Mouse (Mus musculus) heart, embryonic 14.5 days (tissue): ENCODE results near the gene Bmpr1a. TPM values are rescaled to one million over a fixed set of nuclear protein-coding genes. Genes with fewer than 3 reads are reported as not detected.

Source experiments
- ATAC-seq: fragments of 200-750 bp; cut with Nextera tagmentation; 2 replicates; pipeline ENCODE4 v1.8.0; 2017; ENCODE audit warnings: low read depth, moderate TSS enrichment; ENCODE audit not compliant: insufficient number of reproducible peaks, insufficient read depth, low FRiP score
- H3K27ac ChIP-seq, 2 experiments: fragments of 200-500 bp in 1 of 2; fragments of 300-500 bp in 1 of 2; sonication (generic) in 1 of 2; replicated peaks in 1 of 2; 2 replicates each; pipeline ENCODE4 v1.5.1; 2012 to 2014; ENCODE audit warnings: low read depth in 2 of 2, low read length in 2 of 2, control low read depth in 1 of 2, mild to moderate bottlenecking in 1 of 2, mixed read lengths in 1 of 2; ENCODE audit not compliant: control insufficient read depth in 1 of 2, insufficient read depth in 1 of 2
- H3K27me3 ChIP-seq: fragments of 300-500 bp; sonication (generic); 2 replicates; pipeline ENCODE4 v1.6.1; 2014; ENCODE audit warnings: mild to moderate bottlenecking, low read length, control low read depth; ENCODE audit not compliant: control insufficient read depth, insufficient read depth
- H3K36me3 ChIP-seq: fragments of 300-500 bp; sonication (generic); 2 replicates; pipeline ENCODE4 v1.6.1; 2014; ENCODE audit warnings: mild to moderate bottlenecking, control low read depth, low read length, mixed read lengths; ENCODE audit not compliant: control insufficient read depth, insufficient read depth
- H3K4me1 ChIP-seq, 2 experiments: fragments of 200-500 bp in 1 of 2; fragments of 300-500 bp in 1 of 2; sonication (generic) in 1 of 2; 2 replicates each; pipeline ENCODE4 v1.6.1; 2012 to 2014; ENCODE audit warnings: low read length in 2 of 2, control low read depth in 1 of 2, mixed read lengths in 1 of 2; ENCODE audit not compliant: control insufficient read depth in 2 of 2, insufficient read depth in 2 of 2
- H3K4me2 ChIP-seq: fragments of 300-500 bp; sonication (generic); 2 replicates; pipeline ENCODE4 v1.6.1; 2014; ENCODE audit warnings: mild to moderate bottlenecking, low read length
- H3K4me3 ChIP-seq, 2 experiments: fragments of 200-500 bp in 1 of 2; fragments of 300-500 bp in 1 of 2; sonication (generic) in 1 of 2; 2 replicates each; pipeline ENCODE4 v1.5.1; 2012 to 2014; ENCODE audit warnings: low read length in 2 of 2, mild to moderate bottlenecking in 2 of 2, control low read depth in 1 of 2, low read depth in 1 of 2, moderate library complexity in 1 of 2; ENCODE audit not compliant: control insufficient read depth in 1 of 2, insufficient read depth in 1 of 2
- H3K9ac ChIP-seq: fragments of 300-500 bp; sonication (generic); 2 replicates; pipeline ENCODE4 v1.6.1; 2014; ENCODE audit warnings: mild to moderate bottlenecking, low read length
- H3K9me3 ChIP-seq: fragments of 300-500 bp; sonication (generic); 2 replicates; pipeline ENCODE4 v1.6.1; 2016; ENCODE audit warnings: low read length, control low read depth; ENCODE audit not compliant: control insufficient read depth
- WGBS: fragments of 180-500 bp; shearing (Covaris S2); extraction: QIAGEN DNeasy Blood & Tissue Kit; methylation state at CpG from one replicate; pipeline ENCODE4 v1.1.7; 2014; 5-methylcytosine and 5-hydroxymethylcytosine counted together
- polyA plus RNA-seq: library from polyadenylated mRNA; unstranded; fragments of >200 nt; fragmentation: Nextera tagmentation; extraction: Ambion mirVana; gene quantifications from 2 replicates; pipeline ENCODE4 v1.2.1, GENCODE M21; 2014

The Bmpr1a gene
- polyA plus RNA-seq, 1 experiment from 2014 or later, result 49.0 TPM

DNA sequence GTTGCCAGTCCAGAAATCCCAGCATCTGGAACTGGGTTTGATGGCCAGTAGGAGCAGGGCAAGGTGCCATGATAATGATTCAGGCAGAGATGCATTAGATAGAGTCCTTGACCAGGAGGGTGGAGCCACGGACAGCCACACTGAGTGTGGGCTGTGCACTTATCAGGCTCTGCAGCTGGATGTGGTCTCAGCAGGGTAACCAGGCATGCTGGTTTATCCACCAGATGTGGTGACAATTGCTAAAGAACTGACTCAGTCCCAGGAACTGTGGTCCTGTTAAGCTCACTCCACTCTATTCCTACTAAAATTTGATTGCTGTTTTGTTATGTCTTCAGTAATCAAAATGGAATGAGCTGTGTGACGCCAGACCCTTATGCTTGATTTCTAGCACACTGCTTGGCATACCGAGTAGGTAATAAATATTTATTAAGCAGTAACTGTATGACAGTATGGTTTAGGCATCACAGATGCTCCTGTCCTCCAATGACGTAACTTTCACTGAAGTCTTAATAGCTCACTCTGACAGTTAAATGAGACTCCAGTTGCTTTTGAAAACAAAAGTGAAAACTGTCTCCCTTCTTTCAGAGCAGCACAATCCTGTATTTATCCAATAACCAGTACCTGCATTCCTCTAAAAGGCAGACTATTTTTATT lies 5.2 kb upstream of the Bmpr1a start:
- no peaks in the 10 kb centered on the region for H3K36me3 ChIP-seq
- ATAC-seq, result no peak
- H3K9me3 ChIP-seq, result no peaks in the 10 kb centered on the region
- peak overlapping the region; percentile 21; the same call in 1 of the 2 replicates for H3K4me2 ChIP-seq
- 0 out of 4 replicates have a peak overlapping the region, but pooled peaks of 1 of the 2 experiments have one; percentile 14 for H3K27ac ChIP-seq
- WGBS, result 58% methylated on average over 4 of the region's 4 CpGs
- H3K4me1 ChIP-seq, result peaks cover 18 to 44% of the 10 kb centered on the region in 2 experiments
- H3K27me3 ChIP-seq, result peaks cover 8% of the 10 kb centered on the region; the same call in 1 of the 2 replicates
- H3K9ac ChIP-seq, result 0 out of 2 replicates have a peak overlapping the region, but pooled peaks have one; percentile 8
- no peak overlapping the region for H3K4me3 ChIP-seq

DNA sequence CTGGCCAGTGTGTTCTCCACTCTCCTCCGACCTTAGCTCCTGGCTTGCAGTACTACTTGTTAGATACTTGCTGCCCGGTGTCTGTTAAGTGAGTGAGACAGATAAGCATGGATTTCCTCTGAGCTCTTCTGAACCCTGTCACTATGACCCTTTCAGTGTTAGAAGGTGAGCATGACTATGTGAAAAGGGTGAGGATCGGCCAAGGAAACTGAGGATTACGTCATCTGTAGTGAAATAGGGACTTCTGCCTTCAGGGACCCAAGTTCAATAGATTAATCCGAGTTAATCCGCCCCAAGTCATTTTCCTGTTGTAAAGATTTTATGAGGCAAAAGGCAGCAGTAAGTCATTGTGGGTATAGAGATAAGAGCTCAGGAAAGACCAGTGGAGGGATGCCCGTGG lies 2.2 kb upstream of the Bmpr1a start:
- Histone ChIP-seq H3K4me2 (no peak overlapping the region), H3K9me3 (no peaks in the 10 kb centered on the region), H3K9ac (0 out of 2 replicates have a peak overlapping the region, but pooled peaks have one; percentile 3), H3K27me3 (peaks cover 8% of the 10 kb centered on the region; the same call in 1 of the 2 replicates), H3K4me3 (no peak overlapping the region), H3K36me3 (no peaks in the 10 kb centered on the region), H3K4me1 (peaks cover 18 to 46% of the 10 kb centered on the region in 2 experiments), H3K27ac (peak overlapping the region; percentile 44 to 67)
- 31% methylated on average over 7 of the region's 7 CpGs for whole genome bisulfite sequencing
- ATAC-seq, result no peak

DNA sequence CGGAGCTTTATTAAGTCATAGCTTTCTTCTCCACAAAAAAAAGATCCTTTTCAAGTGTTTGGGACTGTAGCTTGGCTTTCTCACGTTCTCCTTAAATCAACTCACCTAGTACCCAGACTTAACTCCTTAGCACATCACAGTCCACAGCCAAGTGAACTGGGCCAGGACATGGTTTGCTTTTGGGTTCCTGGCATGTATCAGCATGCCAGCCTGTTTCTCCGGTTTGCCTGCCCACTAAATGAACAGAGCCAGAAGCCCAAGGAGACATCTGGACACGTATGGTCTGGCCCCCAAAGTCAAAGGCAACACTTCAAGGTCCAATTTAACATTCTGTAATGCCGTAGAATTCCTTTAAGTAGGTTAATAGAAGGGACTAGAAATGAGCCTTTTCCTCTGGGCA lies 1.2 kb upstream of the Bmpr1a start:
- no peaks in the 10 kb centered on the region for H3K9me3 ChIP-seq
- H3K27me3 ChIP-seq, result peaks cover 8% of the 10 kb centered on the region; the same call in 1 of the 2 replicates
- no peaks in the 10 kb centered on the region for H3K36me3 ChIP-seq
- H3K27ac ChIP-seq, result no peak overlapping the region
- no peak overlapping the region for H3K4me2 ChIP-seq
- peaks cover 22 to 55% of the 10 kb centered on the region in 2 experiments for H3K4me1 ChIP-seq
- 82% methylated on average over 5 of the region's 5 CpGs for WGBS
- no peak overlapping the region for H3K4me3 ChIP-seq
- no peak for ATAC-seq
- H3K9ac ChIP-seq, result no peak overlapping the region

DNA sequence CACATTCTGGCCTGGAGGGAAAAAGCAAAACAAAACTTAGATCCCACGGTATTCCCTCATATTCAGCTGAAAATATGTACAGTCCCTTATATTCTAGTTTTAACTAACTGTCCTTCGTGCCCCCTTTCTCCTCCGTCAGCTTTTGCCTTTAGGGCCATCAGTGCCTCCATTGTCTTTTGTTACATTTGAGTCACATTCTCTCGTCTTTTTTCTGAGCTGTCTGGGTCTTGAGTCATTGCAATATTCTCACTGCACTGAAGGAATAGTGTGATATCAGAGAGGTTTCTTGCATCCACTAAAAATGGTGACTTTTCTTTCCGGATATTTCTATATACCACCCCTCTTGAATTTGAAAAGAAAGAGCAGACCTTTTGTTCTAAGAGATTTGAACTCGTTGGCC lies 618 bp upstream of the Bmpr1a start:
- ATAC-seq, result no peak
- no peak overlapping the region for H3K4me3 ChIP-seq
- 69% methylated on average over 6 of the region's 6 CpGs for WGBS
- H3K9ac ChIP-seq, result peak overlapping the region; percentile 100; the same call in 1 of the 2 replicates
- peak overlapping the region; percentile 82 for H3K4me2 ChIP-seq
- H3K4me1 ChIP-seq, result peaks cover 22 to 56% of the 10 kb centered on the region in 2 experiments
- H3K9me3 ChIP-seq, result no peaks in the 10 kb centered on the region
- peaks cover 8% of the 10 kb centered on the region; the same call in 1 of the 2 replicates for H3K27me3 ChIP-seq
- peak overlapping the region; percentile 45 to 100; a peak in 3 of 4 replicates for H3K27ac ChIP-seq
- no peaks in the 10 kb centered on the region for H3K36me3 ChIP-seq

DNA sequence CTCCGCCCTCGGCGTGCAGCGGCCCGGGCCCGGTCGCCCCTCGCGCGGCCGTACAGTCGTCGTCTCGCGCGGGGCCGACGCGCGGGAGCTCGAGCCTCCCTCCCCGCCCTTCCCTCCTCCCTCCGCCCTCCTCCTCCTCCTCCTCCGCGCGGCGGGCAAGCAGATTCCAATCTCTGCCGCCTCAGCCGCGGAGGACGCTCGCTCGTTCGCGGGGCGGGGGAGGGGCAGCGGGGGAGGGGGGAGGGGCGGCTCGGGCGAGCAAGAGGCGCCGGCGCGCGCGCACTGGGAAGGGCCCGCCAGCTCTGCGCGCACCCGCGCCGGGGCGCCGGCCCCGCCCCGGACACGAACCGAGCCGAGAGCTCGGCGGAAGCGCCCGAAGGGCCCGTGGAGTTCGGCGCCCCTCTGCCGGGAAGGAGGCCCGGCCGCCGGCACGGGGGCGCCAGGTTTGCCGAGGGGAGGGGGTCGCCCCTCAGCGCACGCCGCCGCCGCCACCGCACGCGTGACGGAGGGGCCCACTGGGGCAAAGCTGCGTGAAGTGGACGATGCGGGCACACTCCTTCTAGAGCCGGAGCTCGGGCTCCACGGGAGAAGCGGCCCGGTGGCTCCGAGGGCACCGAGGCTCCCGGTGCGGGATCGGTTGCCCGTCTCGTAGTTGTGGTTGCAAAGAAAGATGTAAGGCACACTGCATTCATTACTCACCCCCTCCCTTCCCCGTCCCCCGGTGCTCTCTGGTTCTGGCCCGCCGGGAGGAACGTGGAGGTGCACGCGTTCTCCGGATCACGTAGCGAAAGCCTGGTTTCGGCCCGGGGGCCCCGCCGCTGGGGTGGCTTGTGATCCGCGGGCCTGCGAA lies 441 bp downstream of the Bmpr1a start:
- 1% methylated on average over 92 of the region's 115 CpGs for WGBS
- Histone ChIP-seq H3K9ac (peak overlapping the region; percentile 100), H3K4me2 (peak overlapping the region; percentile 82), H3K9me3 (no peaks in the 10 kb centered on the region), H3K36me3 (no peaks in the 10 kb centered on the region), H3K27me3 (peaks cover 4% of the 10 kb centered on the region; the same call in 1 of the 2 replicates), H3K4me1 (peaks cover 19 to 56% of the 10 kb centered on the region in 2 experiments), H3K4me3 (peak overlapping the region; percentile 80 to 95), H3K27ac (peak overlapping the region; percentile 97 to 100)
- peak; percentile 90 for ATAC-seq

DNA sequence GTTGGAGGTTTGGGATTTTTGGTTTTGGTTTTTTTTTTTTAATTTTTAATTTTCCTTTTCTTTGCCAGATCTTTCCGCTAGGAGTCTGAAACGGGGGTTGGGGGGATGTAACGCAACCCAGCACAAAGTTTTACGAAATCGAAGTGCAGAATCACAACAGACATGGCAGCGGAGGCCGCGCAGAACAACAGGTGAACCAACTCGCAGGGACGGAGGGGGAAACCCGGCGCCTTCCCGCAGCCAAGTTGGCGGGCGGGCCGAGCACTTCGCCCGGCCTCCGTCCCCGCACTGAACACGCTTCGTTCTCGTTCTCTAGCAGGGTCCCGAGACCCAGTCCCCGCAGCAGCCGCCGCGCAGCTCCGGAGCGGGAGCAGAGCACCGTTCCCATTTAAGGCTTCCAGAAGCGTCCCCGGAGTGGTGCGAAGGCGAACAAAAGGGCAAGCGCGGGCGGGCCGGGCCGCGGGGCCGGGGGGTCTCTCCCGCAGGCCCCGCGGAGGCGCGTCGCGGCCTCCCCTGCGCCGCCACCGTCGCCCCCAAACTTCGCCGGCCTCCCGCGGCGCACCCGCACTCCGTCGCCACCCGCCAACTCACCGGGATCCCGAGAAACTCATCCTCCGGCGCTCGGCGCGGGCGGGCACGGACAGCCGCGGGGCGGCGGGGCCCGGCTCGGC lies 1.2 kb downstream of the Bmpr1a start:
- Histone ChIP-seq H3K27me3 (peaks cover 4% of the 10 kb centered on the region; the same call in 1 of the 2 replicates), H3K9ac (peak overlapping the region; percentile 100), H3K36me3 (no peaks in the 10 kb centered on the region)

DNA sequence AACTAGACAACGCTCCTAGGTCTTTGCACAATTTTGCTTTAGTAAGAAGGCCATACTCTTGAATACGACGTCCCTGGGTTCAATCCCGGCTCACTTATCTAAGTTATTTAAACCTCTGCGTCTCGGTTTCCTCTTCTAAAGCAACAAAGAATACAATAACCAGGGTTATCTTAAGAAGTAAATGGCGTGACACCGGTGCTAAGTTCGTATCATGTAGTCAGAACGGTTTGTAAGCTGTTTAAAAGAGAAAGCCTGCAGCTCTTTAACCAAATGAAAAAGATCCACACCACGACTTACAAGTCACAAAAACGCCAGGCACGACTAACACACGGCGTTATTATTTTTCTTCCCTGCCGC lies 1.7 kb downstream of the Bmpr1a start:
- peaks cover 4% of the 10 kb centered on the region; the same call in 1 of the 2 replicates for H3K27me3 ChIP-seq
- peaks cover 21 to 65% of the 10 kb centered on the region in 2 experiments for H3K4me1 ChIP-seq
- H3K36me3 ChIP-seq, result no peaks in the 10 kb centered on the region
- WGBS, result 0% methylated on average over 16 of the region's 16 CpGs
- no peak for ATAC-seq
- H3K4me3 ChIP-seq, result peak overlapping the region; percentile 80 to 95
- peak overlapping the region; percentile 97 to 100 for H3K27ac ChIP-seq
- H3K4me2 ChIP-seq, result peak overlapping the region; percentile 82
- H3K9ac ChIP-seq, result peak overlapping the region; percentile 100
- H3K9me3 ChIP-seq, result no peaks in the 10 kb centered on the region

More for the DNA sequence above, 1.2 kb downstream of the Bmpr1a start:
- ATAC-seq, result peak; percentile 18
- under 1% methylated on average over 64 of the region's 77 CpGs for WGBS
- H3K27ac ChIP-seq, result peak overlapping the region; percentile 97 to 100
- peak overlapping the region; percentile 80 to 95 for H3K4me3 ChIP-seq
- peaks cover 23 to 64% of the 10 kb centered on the region in 2 experiments for H3K4me1 ChIP-seq
- H3K9me3 ChIP-seq, result no peaks in the 10 kb centered on the region
- H3K4me2 ChIP-seq, result peak overlapping the region; percentile 82
